In the genomic region with DNA sequence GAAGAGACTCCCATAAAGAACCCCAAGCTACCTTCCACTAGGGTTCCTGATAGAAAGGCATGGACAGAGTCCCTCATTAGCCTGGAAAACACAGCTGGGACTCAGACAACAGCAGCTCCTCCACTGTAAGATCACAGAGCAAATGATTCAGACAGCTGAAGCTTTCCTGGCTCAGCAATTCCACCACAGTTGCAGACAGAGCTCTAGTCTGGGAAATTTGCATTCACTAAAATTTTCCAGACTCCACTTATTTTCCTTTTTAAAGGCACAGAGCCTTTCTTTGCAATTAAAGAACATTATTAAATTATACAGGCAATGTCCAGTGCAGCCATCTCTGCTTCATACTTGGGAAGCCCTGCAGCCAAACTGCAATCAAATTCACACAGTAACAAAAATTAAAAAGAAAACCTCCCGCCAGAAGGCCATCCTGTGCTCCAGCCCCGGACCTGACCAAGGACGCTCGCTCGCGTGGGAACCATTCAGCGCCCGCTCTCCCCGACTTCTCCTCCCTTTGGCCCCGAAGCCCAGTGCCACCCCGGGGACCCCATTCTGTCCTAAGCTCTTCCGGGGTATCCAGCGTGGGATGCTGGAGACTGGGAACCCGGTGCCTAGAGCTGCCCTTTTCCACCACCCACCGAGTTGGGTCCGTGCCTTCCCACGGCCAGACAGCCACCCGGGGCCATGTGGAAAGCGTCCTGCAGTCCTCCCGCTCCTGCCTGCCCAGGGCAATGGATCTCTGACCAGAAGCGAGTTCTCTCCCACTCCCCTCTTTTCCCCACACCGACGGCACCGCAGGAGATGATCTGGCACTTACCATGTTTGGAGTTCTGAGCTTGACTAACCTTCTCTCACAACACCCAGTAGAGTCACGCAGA, we compare ENCODE assay signal across 8 mouse cellular contexts. TPM values are rescaled to one million over a fixed set of nuclear protein-coding genes. Genes with fewer than 3 reads are reported as not detected.
DNase-seq lines count a peak whose midpoint lies in the region; ATAC-seq and TF ChIP-seq lines count a peak whose summit lies in the region.
"Not testable (repeated sequence)": the region's sequence is repeated elsewhere in the genome, so short reads cannot be mapped to it uniquely, and the experiment has no call there.

No protein-coding gene starts in this region.

- peak overlapping the region; percentile 78 for H3K27ac ChIP-seq in gastrocnemius, adult 2 months
- not testable (repeated sequence) for H3K27ac ChIP-seq in hindbrain, embryonic 12.5 days; neural tube, embryonic 11.5 days (ENCODE audit: low read depth, low read length)
- peak overlapping the region; percentile 81 for H3K27ac ChIP-seq in layer of hippocampus, adult 2 months

- peak overlapping the region; percentile 79 for H3K4me3 ChIP-seq in gastrocnemius, adult 2 months
- peak overlapping the region; percentile 44 for H3K4me3 ChIP-seq in hindbrain, embryonic 12.5 days
- peak overlapping the region; percentile 64 for H3K4me3 ChIP-seq in layer of hippocampus, adult 2 months
- H3K4me3 ChIP-seq in neural tube, embryonic 11.5 days (ENCODE audit: low read depth, low read length) = peak overlapping the region; percentile 34

- H3K4me1 ChIP-seq in hindbrain, embryonic 12.5 days; neural tube, embryonic 11.5 days (ENCODE audit: control insufficient read depth, insufficient read depth, low read length): not testable (repeated sequence)

- 3% methylated on average over 24 of the region's 25 CpGs for WGBS in hindbrain, embryonic 12.5 days
- 5% methylated on average over 23 of the region's 25 CpGs for WGBS in neural tube, embryonic 11.5 days

- H3K9ac ChIP-seq in hindbrain, embryonic 12.5 days; neural tube, embryonic 11.5 days (ENCODE audit: low read length): not testable (repeated sequence)

- not testable (repeated sequence) for H3K36me3 ChIP-seq in hindbrain, embryonic 12.5 days; neural tube, embryonic 11.5 days (ENCODE audit: control insufficient read depth, insufficient read depth, low read length)

- peak; percentile 38 for DNase-seq in adrenal gland, adult 8-10 months
- DNase-seq in embryo, embryonic 10 days (ENCODE audit: low spot score) = peak; percentile 3
- peak; percentile 33 for DNase-seq in gastrocnemius, adult 2 months
- not testable (repeated sequence) for DNase-seq in layer of hippocampus, adult 2 months (ENCODE audit: low spot score in 2 of 2); neural tube, embryonic 11.5 days (ENCODE audit: low spot score)
- peak; percentile 3 to 10 for DNase-seq in lung, adult 18-20 months
- peak; percentile 10 for DNase-seq in thymus, postnatal 14 days

- intact Hi-C loops in gastrocnemius, adult 2 months (cut with DNase I) = not testable (repeated sequence)

- TF ChIP-seq CTCF in gastrocnemius, adult 2 months (IDR thresholded peaks at IDR 0.05); layer of hippocampus, adult 2 months (conservative IDR thresholded peaks at IDR 0.05): not testable (repeated sequence)

- peak overlapping the region; percentile 46 for H3K4me2 ChIP-seq in hindbrain, embryonic 12.5 days (replicated peaks)
- peak overlapping the region; percentile 30; the same call in 1 of the 2 replicates for H3K4me2 ChIP-seq in neural tube, embryonic 11.5 days (ENCODE audit: low read depth)

- not testable (repeated sequence) for H3K9me3 ChIP-seq in hindbrain, embryonic 12.5 days (replicated peaks); neural tube, embryonic 11.5 days (ENCODE audit: control insufficient read depth, low read length)

- not testable (repeated sequence) for ATAC-seq in hindbrain, embryonic 12.5 days (ENCODE audit: low FRiP score); neural tube, embryonic 11.5 days (ENCODE audit: insufficient read depth, low FRiP score, low TSS enrichment)

- not testable (repeated sequence) for H3K27me3 ChIP-seq in hindbrain, embryonic 12.5 days; neural tube, embryonic 11.5 days (ENCODE audit: control insufficient read depth, insufficient read depth, low read length)

RNA-seq across cellular contexts. Expression of a gene that starts 0.5 kb away (rescaled TPM):
- 10 to 100 TPM; 14.5 to 23.9 (median 18.1) TPM for total RNA-seq in adrenal gland, adult 8-10 months (2022)
- total RNA-seq in gastrocnemius, adult 2 months (2021) = 10 to 100 TPM in 1 of 2 experiments, 1 to 10 TPM in 1; 8.2 to 11.2 TPM
- 6.4 and 7.0 TPM in 2 replicates for polyA plus RNA-seq in hindbrain, embryonic 12.5 days (2016; fragmentation: Nextera tagmentation; extraction: Ambion mirVana)
- 10 to 100 TPM; 20.0 to 21.1 TPM for total RNA-seq in layer of hippocampus, adult 2 months (2021)
- 3.0 and 3.5 TPM in 2 replicates for polyA plus RNA-seq in neural tube, embryonic 11.5 days (2014; fragmentation: Nextera tagmentation; extraction: Ambion mirVana)

RNA-seq across cellular contexts. Expression of a gene that starts 34.3 kb away (rescaled TPM):
- total RNA-seq in adrenal gland, adult 8-10 months (2022) = 1 to 10 TPM; 2.1 to 6.4 (median 4.4) TPM
- total RNA-seq in gastrocnemius, adult 2 months (2021) = 1 to 10 TPM in 1 of 2 experiments, under 1 TPM in 1; 0.59 to 1.0 TPM
- 0.87 and 1.1 TPM in 2 replicates for polyA plus RNA-seq in hindbrain, embryonic 12.5 days (2016; fragmentation: Nextera tagmentation; extraction: Ambion mirVana)
- total RNA-seq in layer of hippocampus, adult 2 months (2021) = 1 to 10 TPM; 6.6 to 7.3 TPM
- polyA plus RNA-seq in neural tube, embryonic 11.5 days (2014; fragmentation: Nextera tagmentation; extraction: Ambion mirVana) = 0.90 and 1.2 TPM in 2 replicates
